Mouse (Mus musculus): ENCODE data around the gene Eef2. TPM values are rescaled to one million over a fixed set of nuclear protein-coding genes. Genes with fewer than 3 reads are reported as not detected.

Eef2 gene
- polyA plus RNA-seq (2015; fragmentation: Nextera tagmentation; extraction: Ambion mirVana): 310 and 313 TPM in 2 replicates

DNA sequence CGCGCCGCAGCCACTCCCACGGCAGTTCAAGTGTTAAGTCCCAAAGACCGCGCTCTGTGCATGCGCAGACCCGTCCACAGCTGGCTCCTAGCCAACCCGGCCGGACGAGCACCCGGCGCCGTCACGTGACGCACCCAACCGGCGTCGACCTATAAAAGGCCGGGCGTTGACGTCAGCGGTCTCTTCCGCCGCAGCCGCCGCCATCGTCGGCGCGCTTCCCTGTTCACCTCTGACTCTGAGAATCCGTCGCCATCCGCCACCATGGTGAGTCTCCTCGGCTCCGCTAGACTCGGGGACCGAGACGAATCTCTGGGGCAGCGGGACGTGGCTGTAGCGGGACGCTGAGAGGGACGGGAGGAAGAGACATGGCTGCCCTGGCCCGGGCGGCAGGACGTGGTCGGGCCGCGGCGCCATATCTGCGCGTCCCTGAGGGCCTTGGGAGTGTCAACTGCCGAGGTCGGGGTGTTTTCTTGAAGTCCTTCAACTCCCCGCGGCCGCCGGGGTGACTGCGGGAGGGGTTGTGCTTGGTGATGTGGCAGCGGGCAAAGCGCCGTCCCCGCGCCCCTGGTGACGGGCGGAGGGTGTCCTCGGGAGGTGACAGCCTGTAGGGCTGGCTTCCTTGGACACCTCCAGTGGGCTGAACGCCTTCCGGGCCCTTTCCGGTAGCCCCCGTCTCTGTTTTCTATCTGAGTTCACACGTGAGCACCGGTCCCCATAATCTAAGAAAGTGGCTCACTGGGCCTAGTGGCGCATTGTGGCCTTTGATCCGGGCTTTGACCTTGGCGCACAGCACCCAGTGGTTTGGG, at the start of gene Eef2:
Gene Eef2 (plus strand): TSS at position 166 of the 806 bp plus-strand sequence.
- Histone ChIP-seq H3K4me1 (ENCODE audit: insufficient read depth) (peaks cover 31% of the 10 kb centered on the region), H3K9ac (replicated peaks) (peak within 1 kb of the TSS; percentile 98), H3K4me2 (ENCODE audit: low read depth, low read length) (peak within 1 kb of the TSS; percentile 84), H3K4me3 (ENCODE audit: low read depth, low read length) (peak within 1 kb of the TSS; percentile 82), H3K27me3 (ENCODE audit: insufficient read depth, low read length) (no peaks in the 10 kb centered on the region), H3K27ac (ENCODE audit: low read depth) (peak within 1 kb of the TSS; percentile 93), H3K36me3 (replicated peaks; ENCODE audit: insufficient read depth, low read length) (peaks cover 41% of the 10 kb centered on the region), H3K9me3 (ENCODE audit: low read length) (no peaks in the 10 kb centered on the region)
- ATAC-seq (peak; percentile 65), DNase-seq (peak; percentile 99)
- under 1% methylated on average over 77 of the region's 77 CpGs for WGBS (ENCODE audit: insufficient replicate concordance)
- TF ChIP-seq EP300 (IDR thresholded peaks at IDR 0.05; ENCODE audit: low read depth) (0 out of 2 replicates have a peak, but pooled peaks have one; percentile 67), CTCF (IDR thresholded peaks at IDR 0.05; ENCODE audit: low read depth) (0 out of 2 replicates have a peak, but pooled peaks have one; percentile 21)

DNA sequence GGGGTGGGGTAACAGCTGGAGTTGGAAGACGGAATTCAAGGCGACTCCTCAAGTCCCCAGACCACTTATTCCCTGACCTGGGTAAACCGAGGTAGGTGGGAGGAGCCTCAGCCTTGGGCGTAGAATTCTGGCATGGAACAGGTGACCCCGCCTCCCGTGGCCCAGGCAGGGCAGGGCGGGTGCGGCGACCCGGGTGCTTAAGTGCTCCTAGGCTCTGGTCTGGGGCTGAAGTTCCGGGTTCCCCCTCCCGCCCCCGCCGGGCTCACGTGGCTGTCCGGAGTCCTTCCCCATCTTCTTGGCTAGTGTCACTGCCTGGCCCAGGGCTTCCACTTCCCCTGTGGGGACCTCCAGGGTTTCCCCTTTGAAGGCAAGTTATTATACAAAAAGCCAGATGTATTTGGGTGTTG, 42.2 kb upstream of the Eef2 start:
- H3K4me1 ChIP-seq (ENCODE audit: insufficient read depth): peaks cover 35% of the 10 kb centered on the region
- peak overlapping the region; percentile 97 for H3K4me3 ChIP-seq (ENCODE audit: low read depth, low read length)
- no peaks in the 10 kb centered on the region for H3K36me3 ChIP-seq (replicated peaks; ENCODE audit: insufficient read depth, low read length)
- H3K27me3 ChIP-seq (ENCODE audit: insufficient read depth, low read length): no peaks in the 10 kb centered on the region
- peak; percentile 87 for DNase-seq
- peak overlapping the region; percentile 100 for H3K27ac ChIP-seq (ENCODE audit: low read depth)
- peak overlapping the region; percentile 98 for H3K4me2 ChIP-seq (ENCODE audit: low read depth, low read length)
- 5% methylated on average over 16 of the region's 16 CpGs for WGBS (ENCODE audit: insufficient replicate concordance)
- no peak for ATAC-seq
- H3K9me3 ChIP-seq (ENCODE audit: low read length): no peaks in the 10 kb centered on the region
- H3K9ac ChIP-seq (replicated peaks): peak overlapping the region; percentile 100
- TF ChIP-seq EP300 (IDR thresholded peaks at IDR 0.05; ENCODE audit: low read depth) (peak; percentile 35; the same call in 1 of the 2 replicates), CTCF (IDR thresholded peaks at IDR 0.05; ENCODE audit: low read depth) (no peak)

DNA sequence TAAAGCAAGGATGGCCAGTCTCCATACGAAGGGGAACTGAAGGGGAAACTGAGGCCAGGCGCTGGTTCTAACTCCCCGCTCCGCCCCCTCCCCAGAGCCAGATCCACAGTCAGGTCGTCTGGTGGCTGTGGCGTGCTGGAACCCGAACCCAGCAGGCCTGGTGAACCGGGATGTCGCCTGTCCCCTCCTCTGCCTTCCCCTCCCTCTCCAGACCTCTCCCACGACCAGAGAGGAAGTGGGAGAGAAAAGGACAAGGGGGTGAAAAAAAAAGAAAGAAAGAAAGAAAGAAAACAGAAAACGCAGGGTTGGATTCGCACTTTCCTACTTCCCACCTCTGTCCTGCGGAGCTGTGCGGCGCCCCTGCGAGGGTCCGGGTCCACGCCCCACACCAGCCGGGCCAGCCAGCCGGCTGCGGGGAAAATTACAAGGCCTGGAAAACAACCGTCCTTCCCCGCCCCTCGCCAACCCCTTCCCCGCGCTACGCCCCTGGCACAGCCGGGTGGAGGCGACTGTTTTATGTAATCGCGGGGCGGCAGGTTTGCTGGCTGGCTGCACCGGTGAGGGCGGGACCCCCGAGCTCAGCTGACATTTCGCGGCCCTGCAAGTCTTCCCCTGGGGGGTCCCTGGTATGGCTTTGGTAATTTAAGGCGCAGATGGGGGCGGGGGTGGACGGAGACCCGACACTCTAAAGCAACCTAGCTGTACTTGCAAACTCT, 41.3 kb upstream of the Eef2 start, which contains the start of gene Zbtb7a:
Gene Zbtb7a (plus strand): TSS at position 255 of the 716 bp plus-strand sequence.
- peak within 1 kb of the TSS; percentile 100 for H3K27ac ChIP-seq (ENCODE audit: low read depth)
- H3K4me1 ChIP-seq (ENCODE audit: insufficient read depth): peaks cover 38% of the 10 kb centered on the region
- peak; percentile 75 for DNase-seq
- no peak for ATAC-seq
- peak within 1 kb of the TSS; percentile 97 for H3K4me3 ChIP-seq (ENCODE audit: low read depth, low read length)
- H3K9ac ChIP-seq (replicated peaks): peak within 1 kb of the TSS; percentile 100
- H3K9me3 ChIP-seq (ENCODE audit: low read length): no peaks in the 10 kb centered on the region
- WGBS (ENCODE audit: insufficient replicate concordance): 2% methylated on average over 40 of the region's 41 CpGs
- H3K36me3 ChIP-seq (replicated peaks; ENCODE audit: insufficient read depth, low read length): no peaks in the 10 kb centered on the region; the same call in 1 of the 2 replicates
- peak within 1 kb of the TSS; percentile 98 for H3K4me2 ChIP-seq (ENCODE audit: low read depth, low read length)
- TF ChIP-seq CTCF (IDR thresholded peaks at IDR 0.05; ENCODE audit: low read depth) (no peak), EP300 (IDR thresholded peaks at IDR 0.05; ENCODE audit: low read depth) (peak; percentile 23; the same call in 1 of the 2 replicates)
- H3K27me3 ChIP-seq (ENCODE audit: insufficient read depth, low read length): no peaks in the 10 kb centered on the region

DNA sequence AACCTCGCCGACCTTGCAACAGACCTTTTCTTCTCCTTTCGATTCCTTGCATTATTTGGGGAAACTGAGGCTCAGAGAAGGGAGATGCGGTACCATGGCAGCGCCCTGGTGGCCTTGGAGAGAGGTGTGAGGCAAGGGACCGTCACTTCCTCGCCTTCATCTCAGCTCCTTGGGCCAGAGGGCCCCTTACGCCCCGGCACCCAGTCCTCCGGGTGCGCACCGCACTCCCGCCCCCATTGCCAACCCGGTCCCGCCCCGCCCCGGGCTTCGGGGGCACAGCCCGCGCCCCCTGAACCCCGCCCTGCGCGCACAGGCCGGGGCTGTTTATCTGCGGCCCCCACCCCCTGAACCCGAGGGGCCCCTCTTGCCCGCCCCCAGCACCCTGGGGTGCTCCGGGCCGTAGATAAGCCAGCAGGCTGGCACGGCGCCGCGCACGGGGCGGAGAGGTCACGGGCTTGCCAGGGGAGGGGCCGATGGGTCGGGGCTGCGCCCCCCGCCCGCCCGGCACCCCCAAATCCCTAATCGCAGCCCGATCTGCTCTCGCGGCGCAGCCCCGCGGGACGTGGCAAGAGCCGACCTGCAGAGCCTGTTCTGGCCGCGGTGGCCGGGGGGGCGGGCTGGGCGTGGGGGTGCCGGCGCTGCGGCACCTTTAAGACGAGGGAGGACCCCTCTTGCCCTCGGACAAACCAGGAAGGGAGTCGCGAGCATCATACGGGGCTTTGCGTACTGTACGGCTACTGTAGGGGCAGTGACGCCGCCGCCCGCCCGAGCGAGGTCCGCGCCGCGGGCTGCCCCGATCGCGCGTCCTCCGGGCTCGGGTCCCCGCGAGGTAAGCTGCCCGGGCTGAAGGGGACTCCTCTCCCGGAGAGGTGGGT, 40.4 kb upstream of the Eef2 start:
- Histone ChIP-seq H3K9me3 (ENCODE audit: low read length) (no peaks in the 10 kb centered on the region), H3K36me3 (replicated peaks; ENCODE audit: insufficient read depth, low read length) (peaks cover 5% of the 10 kb centered on the region), H3K27ac (ENCODE audit: low read depth) (peak overlapping the region; percentile 100), H3K4me3 (ENCODE audit: low read depth, low read length) (peak overlapping the region; percentile 97), H3K4me1 (ENCODE audit: insufficient read depth) (peaks cover 43% of the 10 kb centered on the region), H3K9ac (replicated peaks) (peak overlapping the region; percentile 100), H3K4me2 (ENCODE audit: low read depth, low read length) (peak overlapping the region; percentile 98), H3K27me3 (ENCODE audit: insufficient read depth, low read length) (no peaks in the 10 kb centered on the region)
- TF ChIP-seq EP300 (IDR thresholded peaks at IDR 0.05; ENCODE audit: low read depth) (no peak), CTCF (IDR thresholded peaks at IDR 0.05; ENCODE audit: low read depth) (0 out of 2 replicates have a peak, but pooled peaks have one; percentile 5)
- WGBS (ENCODE audit: insufficient replicate concordance): under 1% methylated on average over 50 of the region's 86 CpGs
- ATAC-seq: peak; percentile 27
- peak; percentile 86 for DNase-seq

- DNase-seq: peak; percentile 87
- Histone ChIP-seq H3K4me1 (ENCODE audit: insufficient read depth) (peaks cover 50% of the 10 kb centered on the region), H3K36me3 (replicated peaks; ENCODE audit: insufficient read depth, low read length) (peaks cover 12% of the 10 kb centered on the region), H3K27me3 (ENCODE audit: insufficient read depth, low read length) (no peaks in the 10 kb centered on the region), H3K4me2 (ENCODE audit: low read depth, low read length) (peak overlapping the region; percentile 98), H3K9me3 (ENCODE audit: low read length) (no peaks in the 10 kb centered on the region), H3K27ac (ENCODE audit: low read depth) (peak overlapping the region; percentile 100), H3K4me3 (ENCODE audit: low read depth, low read length) (peak overlapping the region; percentile 97), H3K9ac (replicated peaks) (peak overlapping the region; percentile 100)
- no peak for TF ChIP-seq EP300 (IDR thresholded peaks at IDR 0.05; ENCODE audit: low read depth)
- no peak for TF ChIP-seq CTCF (IDR thresholded peaks at IDR 0.05; ENCODE audit: low read depth)
- ATAC-seq: peak; percentile 33
- WGBS (ENCODE audit: insufficient replicate concordance): under 1% methylated on average over 35 of the region's 50 CpGs
These were observed 39.7 kb upstream of the Eef2 start for GRCm38 (mm10) chr10:81136706-81137231.

Data from liver, postnatal 0 days (tissue).